In the genomic region with DNA sequence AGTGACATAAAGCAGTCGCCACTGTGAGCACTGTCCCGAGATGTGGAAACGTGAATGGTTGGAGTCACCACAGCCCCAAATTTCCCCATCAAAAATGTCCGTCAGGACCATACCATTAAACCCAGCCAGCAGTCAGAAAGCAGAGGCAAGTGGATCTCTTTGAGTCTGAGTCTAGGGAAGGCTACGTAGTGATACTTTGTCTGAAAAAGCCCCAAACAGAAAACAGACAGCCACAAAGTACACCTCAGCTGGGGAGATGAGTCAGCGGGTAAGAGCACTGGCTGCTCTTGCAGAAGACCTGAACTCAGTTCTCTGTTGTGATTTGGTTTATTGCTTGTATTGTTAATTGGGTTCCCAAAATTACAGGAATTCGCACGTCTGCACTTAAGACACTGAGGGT, we compare ENCODE assay signal across 25 mouse cellular contexts. TPM values are rescaled to one million over a fixed set of nuclear protein-coding genes. Genes with fewer than 3 reads are reported as not detected.
DNase-seq lines count a peak whose midpoint lies in the region; ATAC-seq lines count a peak whose summit lies in the region.
"Had no signal": no experiment of that assay in that cellular context is flagged by ENCODE, and none has a peak within 500 bp of the region (broad histone marks: within the 10 kb centered on the region; RNA-seq: fewer than 3 reads in every experiment).

No protein-coding gene starts in this region.

- 78% methylated on average over 8 of the region's 8 CpGs for WGBS in forebrain, embryonic 10.5 days
- WGBS in forebrain, embryonic 14.5 days: 79% methylated on average over 8 of the region's 8 CpGs
- WGBS in midbrain, embryonic 11.5 days: 76% methylated on average over 8 of the region's 8 CpGs
- WGBS in midbrain, embryonic 16.5 days: 80% methylated on average over 8 of the region's 8 CpGs

- H3K9ac ChIP-seq in forebrain, embryonic 14.5 days (ENCODE audit: low read length): no peak overlapping the region
- no peak overlapping the region for H3K9ac ChIP-seq in midbrain, embryonic 11.5 days (ENCODE audit: low read length)
- no peak overlapping the region for H3K9ac ChIP-seq in midbrain, embryonic 16.5 days (ENCODE audit: low read depth, low read length)
- H3K9ac ChIP-seq: forebrain, embryonic 12.5 days; hindbrain, embryonic 15.5 days; kidney, embryonic 15.5 days; liver, embryonic 15.5 days; midbrain, embryonic 13.5 days had no signal

- peak overlapping the region; percentile 82; the same call in 1 of the 2 replicates for H3K27ac ChIP-seq in forebrain, embryonic 10.5 days
- no peak overlapping the region for H3K27ac ChIP-seq in forebrain, embryonic 14.5 days (ENCODE audit: low read depth, low read length)
- H3K27ac ChIP-seq in midbrain, embryonic 11.5 days (ENCODE audit: low read depth, low read length): no peak overlapping the region
- no peak overlapping the region for H3K27ac ChIP-seq in midbrain, embryonic 16.5 days (ENCODE audit: low read length)
- H3K27ac ChIP-seq: forebrain, embryonic 12.5 days; hindbrain, embryonic 15.5 days; liver, embryonic 15.5 days; midbrain, embryonic 13.5 days had no signal

- peaks cover 4% of the 10 kb centered on the region; the same call in 1 of the 2 replicates for H3K27me3 ChIP-seq in forebrain, embryonic 10.5 days (ENCODE audit: poor library complexity, severe bottlenecking)
- no peaks in the 10 kb centered on the region for H3K27me3 ChIP-seq in forebrain, embryonic 14.5 days (replicated peaks; ENCODE audit: control insufficient read depth, insufficient read depth, low read length)
- H3K27me3 ChIP-seq in midbrain, embryonic 11.5 days (ENCODE audit: control insufficient read depth, insufficient read depth, low read length): no peaks in the 10 kb centered on the region
- no peaks in the 10 kb centered on the region for H3K27me3 ChIP-seq in midbrain, embryonic 16.5 days (ENCODE audit: control insufficient read depth, insufficient read depth, low read depth, low read length)
- H3K27me3 ChIP-seq: hindbrain, embryonic 15.5 days; kidney, embryonic 15.5 days; liver, embryonic 15.5 days; midbrain, embryonic 13.5 days had no signal

- no peak overlapping the region for H3K4me2 ChIP-seq in forebrain, embryonic 14.5 days (ENCODE audit: low read length)
- no peak overlapping the region for H3K4me2 ChIP-seq in midbrain, embryonic 11.5 days
- H3K4me2 ChIP-seq in midbrain, embryonic 16.5 days (ENCODE audit: low read length): no peak overlapping the region
- H3K4me2 ChIP-seq: forebrain, embryonic 12.5 days; heart, embryonic 11.5 days; hindbrain, embryonic 15.5 days; kidney, embryonic 15.5 days; liver, embryonic 15.5 days; midbrain, embryonic 13.5 days had no signal

- H3K36me3 ChIP-seq in forebrain, embryonic 10.5 days (replicated peaks): no peaks in the 10 kb centered on the region
- no peaks in the 10 kb centered on the region for H3K36me3 ChIP-seq in forebrain, embryonic 14.5 days (ENCODE audit: control insufficient read depth, insufficient read depth, low read length)
- H3K36me3 ChIP-seq in midbrain, embryonic 11.5 days (ENCODE audit: control insufficient read depth, insufficient read depth, low read length): no peaks in the 10 kb centered on the region
- H3K36me3 ChIP-seq in midbrain, embryonic 16.5 days (ENCODE audit: control insufficient read depth, insufficient read depth, low read length): no peaks in the 10 kb centered on the region
- H3K36me3 ChIP-seq: forebrain, embryonic 12.5 days; G1E; hindbrain, embryonic 15.5 days; kidney, embryonic 15.5 days; liver, embryonic 15.5 days; midbrain, embryonic 13.5 days had no signal

- no peaks in the 10 kb centered on the region for H3K9me3 ChIP-seq in forebrain, embryonic 10.5 days
- no peaks in the 10 kb centered on the region for H3K9me3 ChIP-seq in forebrain, embryonic 14.5 days (replicated peaks; ENCODE audit: control insufficient read depth, low read length)
- no peaks in the 10 kb centered on the region for H3K9me3 ChIP-seq in midbrain, embryonic 11.5 days (ENCODE audit: control insufficient read depth, low read length)
- no peaks in the 10 kb centered on the region for H3K9me3 ChIP-seq in midbrain, embryonic 16.5 days (replicated peaks; ENCODE audit: control insufficient read depth, low read length, poor library complexity, severe bottlenecking)
- H3K9me3 ChIP-seq: forebrain, embryonic 12.5 days; G1E; hindbrain, embryonic 15.5 days; kidney, embryonic 15.5 days; liver, embryonic 15.5 days; midbrain, embryonic 13.5 days had no signal

- DNase-seq in forebrain, embryonic 10.5 days (ENCODE audit: extremely low spot score, low spot score): no peak
- DNase-seq in forebrain, embryonic 14.5 days (ENCODE audit: low spot score): no peak
- peak; percentile 66 for DNase-seq in midbrain, embryonic 11.5 days (ENCODE audit: low spot score, missing footprints)
- peak; percentile 57 for DNase-seq in induced T-regulatory cell, adult 2 months (ENCODE audit: low read depth)
- no peak for DNase-seq in thymus, postnatal 4 days
- no peak for DNase-seq in layer of hippocampus, adult 9-11 months
- DNase-seq in MN1 (ENCODE audit: low spot score): no peak
- DNase-seq: cerebellum, adult 18-20 months; cerebellum, postnatal 36 days; gastrocnemius, postnatal 14 days; heart, postnatal 10 days; kidney, postnatal 4 days; right cerebral cortex, postnatal 14 days; thymus, adult 2 months had no signal

- no peak for ATAC-seq in forebrain, embryonic 14.5 days
- no peak for ATAC-seq in midbrain, embryonic 11.5 days (ENCODE audit: low FRiP score)
- no peak for ATAC-seq in midbrain, embryonic 16.5 days
- ATAC-seq: intestine, postnatal 0 days; midbrain, embryonic 13.5 days had no signal

- peaks cover 44% of the 10 kb centered on the region for H3K4me1 ChIP-seq in forebrain, embryonic 10.5 days
- no peaks in the 10 kb centered on the region; the same call in 1 of the 2 replicates for H3K4me1 ChIP-seq in forebrain, embryonic 14.5 days (ENCODE audit: control insufficient read depth, insufficient read depth, low read length)
- H3K4me1 ChIP-seq in midbrain, embryonic 11.5 days (ENCODE audit: control insufficient read depth, insufficient read depth, low read length): no peaks in the 10 kb centered on the region; the same call in 1 of the 2 replicates
- peaks cover 6% of the 10 kb centered on the region for H3K4me1 ChIP-seq in midbrain, embryonic 16.5 days (ENCODE audit: control insufficient read depth, insufficient read depth, low read length)

- no peak overlapping the region for H3K4me3 ChIP-seq in forebrain, embryonic 10.5 days
- H3K4me3 ChIP-seq in forebrain, embryonic 14.5 days (ENCODE audit: low read depth, low read length): no peak overlapping the region
- H3K4me3 ChIP-seq in midbrain, embryonic 11.5 days (ENCODE audit: low read depth, low read length): no peak overlapping the region
- no peak overlapping the region for H3K4me3 ChIP-seq in midbrain, embryonic 16.5 days (ENCODE audit: low read depth, low read length)
- H3K4me3 ChIP-seq: forebrain, embryonic 12.5 days; hindbrain, embryonic 15.5 days; kidney, embryonic 15.5 days; liver, embryonic 15.5 days; midbrain, embryonic 13.5 days had no signal

RNA-seq across cellular contexts. Expression of gene Timp2, which starts 11.0 kb away (rescaled TPM):
- 31.3 and 35.1 TPM in 2 replicates for polyA plus RNA-seq in forebrain, embryonic 10.5 days (2016; fragmentation: Nextera tagmentation; extraction: Ambion mirVana)
- 62.9 and 71.7 TPM in 2 replicates for polyA plus RNA-seq in forebrain, embryonic 14.5 days (2014; fragmentation: Nextera tagmentation; extraction: Ambion mirVana)
- polyA plus RNA-seq in midbrain, embryonic 11.5 days (2014; fragmentation: Nextera tagmentation; extraction: Ambion mirVana): 40.1 and 42.8 TPM in 2 replicates
- 83.6 and 98.8 TPM in 2 replicates for polyA plus RNA-seq in midbrain, embryonic 16.5 days (2015; fragmentation: Nextera tagmentation; extraction: Ambion mirVana)
- polyA plus RNA-seq: G1E had no signal

RNA-seq across cellular contexts. Expression of gene Cep295nl, which starts 24.3 kb away (rescaled TPM):
- 0.16 and 0.26 TPM in 2 replicates for polyA plus RNA-seq in forebrain, embryonic 10.5 days (2016; fragmentation: Nextera tagmentation; extraction: Ambion mirVana)
- 0.11 TPM in 2 replicates for polyA plus RNA-seq in forebrain, embryonic 14.5 days (2014; fragmentation: Nextera tagmentation; extraction: Ambion mirVana)
- polyA plus RNA-seq in midbrain, embryonic 11.5 days (2014; fragmentation: Nextera tagmentation; extraction: Ambion mirVana): 0.23 and 0.40 TPM in 2 replicates
- polyA plus RNA-seq in midbrain, embryonic 16.5 days (2015; fragmentation: Nextera tagmentation; extraction: Ambion mirVana): 0.10 and 0.15 TPM in 2 replicates
- polyA plus RNA-seq: G1E; liver, embryonic 15.5 days; spleen, adult 2 months; stomach, embryonic 14.5 days had no signal

RNA-seq across cellular contexts. Expression of gene Lgals3bp, which starts 35.3 kb away (rescaled TPM):
- polyA plus RNA-seq in forebrain, embryonic 10.5 days (2016; fragmentation: Nextera tagmentation; extraction: Ambion mirVana): 0.47 and 1.0 TPM in 2 replicates
- 3.0 TPM in 2 replicates for polyA plus RNA-seq in forebrain, embryonic 14.5 days (2014; fragmentation: Nextera tagmentation; extraction: Ambion mirVana)
- polyA plus RNA-seq in midbrain, embryonic 11.5 days (2014; fragmentation: Nextera tagmentation; extraction: Ambion mirVana): 1.7 and 1.8 TPM in 2 replicates
- 3.8 and 4.4 TPM in 2 replicates for polyA plus RNA-seq in midbrain, embryonic 16.5 days (2015; fragmentation: Nextera tagmentation; extraction: Ambion mirVana)

RNA-seq across cellular contexts. Expression of gene Cant1, which starts 52.3 kb away (rescaled TPM):
- 19.0 and 19.2 TPM in 2 replicates for polyA plus RNA-seq in forebrain, embryonic 10.5 days (2016; fragmentation: Nextera tagmentation; extraction: Ambion mirVana)
- polyA plus RNA-seq in forebrain, embryonic 14.5 days (2014; fragmentation: Nextera tagmentation; extraction: Ambion mirVana): 21.4 and 22.8 TPM in 2 replicates
- polyA plus RNA-seq in midbrain, embryonic 11.5 days (2014; fragmentation: Nextera tagmentation; extraction: Ambion mirVana): 19.4 and 21.7 TPM in 2 replicates
- 24.9 and 27.8 TPM in 2 replicates for polyA plus RNA-seq in midbrain, embryonic 16.5 days (2015; fragmentation: Nextera tagmentation; extraction: Ambion mirVana)

Comparison
In these comparisons a context has a peak if more than half of its experiments do, and no peak if none do; other contexts are left out.
1. DNase-seq: peak in midbrain, embryonic 11.5 days (single experiment) and induced T-regulatory cell, adult 2 months (single experiment); none in forebrain, embryonic 10.5 days (single experiment), forebrain, embryonic 14.5 days (single experiment), thymus, postnatal 4 days (single experiment), layer of hippocampus, adult 9-11 months (single experiment) and MN1 (single experiment).